Mouse (Mus musculus) small intestine, adult 2 months (tissue): ENCODE measurements at regions not wholly inside any gene's neighbourhood (a gene's known extent, or its start where the extent isn't known, plus 50 kb on each side); places are given as distances from the start of the nearest gene placed in this dataset.

Experiments
- CTCF ChIP-seq: fragments of 200-500 bp; IDR thresholded peaks from 2 replicates; pipeline ENCODE4 v1.5.1; 2012; ENCODE audit warnings: low read depth, mild to moderate bottlenecking, control low read depth, inconsistent platforms, low read length, moderate library complexity, mixed read lengths; ENCODE audit not compliant: insufficient replicate concordance, insufficient read length; ENCODE audit errors: extremely low read depth
- POLR2A ChIP-seq: fragments of 200-500 bp; IDR thresholded peaks from 2 replicates; pipeline ENCODE4 v1.6.1; 2012; ENCODE audit warnings: low read depth, mild to moderate bottlenecking, control low read depth, inconsistent platforms, low read length, moderate library complexity

- TF ChIP-seq CTCF, result no peak
- no peak for TF ChIP-seq POLR2A
Observed at GRCm38 (mm10) chr2:9607547-9607946, 273.5 kb upstream of the 4930412O13Rik start.
